Mouse (Mus musculus) heart, embryonic 16.5 days (tissue): ENCODE data around the gene Phykpl. TPM values are rescaled to one million over a fixed set of nuclear protein-coding genes. Genes with fewer than 3 reads are reported as not detected.
"Not testable (repeated sequence)": the region's sequence is repeated elsewhere in the genome, so short reads cannot be mapped to it uniquely, and the experiment has no call there.

Experiments used
- ATAC-seq: fragments of 200-750 bp; cut with Nextera tagmentation; replicated peaks from 2 replicates; pipeline ENCODE4 v1.8.0; 2017; ENCODE audit warnings: moderate number of reproducible peaks; ENCODE audit not compliant: insufficient read depth, low FRiP score; ENCODE audit errors: extremely low read depth
- H3K27ac ChIP-seq: fragments of 300-500 bp; sonication (generic); 2 replicates; pipeline ENCODE4 v1.5.1; 2014; ENCODE audit warnings: mild to moderate bottlenecking, low read length, control low read depth, moderate library complexity
- H3K27me3 ChIP-seq: fragments of 300-500 bp; sonication (generic); 2 replicates; pipeline ENCODE4 v1.6.1; 2014; ENCODE audit warnings: low read length, mixed read lengths; ENCODE audit not compliant: control insufficient read depth, insufficient read depth
- H3K36me3 ChIP-seq: fragments of 300-500 bp; sonication (generic); 2 replicates; pipeline ENCODE4 v1.6.1; 2014; ENCODE audit not compliant: control insufficient read depth, insufficient read depth
- H3K4me1 ChIP-seq: fragments of 300-500 bp; sonication (generic); 2 replicates; pipeline ENCODE4 v1.6.1; 2014; ENCODE audit warnings: low read length, mixed read lengths; ENCODE audit not compliant: control insufficient read depth, insufficient read depth
- H3K4me2 ChIP-seq: fragments of 300-500 bp; sonication (generic); 2 replicates; pipeline ENCODE4 v1.6.1; 2014; ENCODE audit warnings: low read depth, mild to moderate bottlenecking, control low read depth, low read length
- H3K4me3 ChIP-seq: fragments of 300-500 bp; sonication (generic); 2 replicates; pipeline ENCODE4 v1.5.1; 2014; ENCODE audit warnings: mild to moderate bottlenecking, control low read depth, low read length
- H3K9ac ChIP-seq: fragments of 300-500 bp; sonication (generic); 2 replicates; pipeline ENCODE4 v1.6.1; 2014; ENCODE audit warnings: low read length, control low read depth
- H3K9me3 ChIP-seq: fragments of 300-500 bp; sonication (generic); replicated peaks from 2 replicates; pipeline ENCODE4 v1.6.1; 2016; ENCODE audit warnings: low read length; ENCODE audit not compliant: control insufficient read depth
- WGBS: fragments of 180-500 bp; shearing (Covaris S2); extraction: QIAGEN DNeasy Blood & Tissue Kit; methylation state at CpG from one replicate; pipeline ENCODE4 v1.1.7; 2014; 5-methylcytosine and 5-hydroxymethylcytosine counted together
- polyA plus RNA-seq: library from polyadenylated mRNA; unstranded; fragments of >200 nt; fragmentation: Nextera tagmentation; extraction: Ambion mirVana; gene quantifications from 2 replicates; pipeline ENCODE4 v1.2.1, GENCODE M21; 2015

The Phykpl gene
- polyA plus RNA-seq, 1 experiment from 2014 or later: 15.0 TPM

DNA sequence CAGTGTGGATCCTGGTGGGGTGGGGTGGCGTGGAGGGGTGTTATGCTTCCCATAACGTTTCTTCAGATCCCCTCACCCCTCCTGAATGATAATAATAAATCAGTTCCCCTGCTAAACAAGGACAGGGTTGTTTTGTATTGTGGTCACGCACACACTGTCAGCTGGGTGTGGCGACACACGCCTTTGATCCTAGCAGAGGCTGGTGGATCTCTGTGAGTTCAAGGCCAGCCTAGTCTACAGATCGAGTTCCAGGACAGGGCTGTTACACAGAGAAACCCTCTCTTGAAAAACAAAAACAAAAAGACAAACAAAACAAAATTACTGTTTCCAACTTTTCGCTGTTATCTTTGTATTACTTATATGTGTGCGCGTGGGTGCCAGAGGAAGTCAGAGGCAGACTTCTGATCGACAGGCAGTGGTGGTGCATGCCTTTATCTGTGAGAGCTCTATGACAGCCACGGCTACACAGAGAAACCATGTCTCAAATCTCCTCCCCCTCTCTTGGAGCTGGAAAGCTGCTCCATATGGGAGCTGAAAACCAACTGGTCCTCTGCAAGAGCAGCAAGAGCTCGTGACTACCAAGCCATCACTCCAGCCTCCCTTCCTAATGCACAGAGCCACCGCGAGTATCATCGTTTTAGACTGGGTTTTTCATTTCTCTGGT is 45.2 kb downstream of the Phykpl start:
- H3K4me1 ChIP-seq: peaks cover 10% of the 10 kb centered on the region
- no peaks in the 10 kb centered on the region for H3K9me3 ChIP-seq
- WGBS: 73% methylated on average over 15 of the region's 15 CpGs
- H3K27ac ChIP-seq: no peak overlapping the region
- H3K9ac ChIP-seq: no peak overlapping the region
- no peak for ATAC-seq
- no peak overlapping the region for H3K4me2 ChIP-seq
- no peak overlapping the region for H3K4me3 ChIP-seq
- peaks cover 22% of the 10 kb centered on the region; the same call in 1 of the 2 replicates for H3K36me3 ChIP-seq
- H3K27me3 ChIP-seq: no peaks in the 10 kb centered on the region

DNA sequence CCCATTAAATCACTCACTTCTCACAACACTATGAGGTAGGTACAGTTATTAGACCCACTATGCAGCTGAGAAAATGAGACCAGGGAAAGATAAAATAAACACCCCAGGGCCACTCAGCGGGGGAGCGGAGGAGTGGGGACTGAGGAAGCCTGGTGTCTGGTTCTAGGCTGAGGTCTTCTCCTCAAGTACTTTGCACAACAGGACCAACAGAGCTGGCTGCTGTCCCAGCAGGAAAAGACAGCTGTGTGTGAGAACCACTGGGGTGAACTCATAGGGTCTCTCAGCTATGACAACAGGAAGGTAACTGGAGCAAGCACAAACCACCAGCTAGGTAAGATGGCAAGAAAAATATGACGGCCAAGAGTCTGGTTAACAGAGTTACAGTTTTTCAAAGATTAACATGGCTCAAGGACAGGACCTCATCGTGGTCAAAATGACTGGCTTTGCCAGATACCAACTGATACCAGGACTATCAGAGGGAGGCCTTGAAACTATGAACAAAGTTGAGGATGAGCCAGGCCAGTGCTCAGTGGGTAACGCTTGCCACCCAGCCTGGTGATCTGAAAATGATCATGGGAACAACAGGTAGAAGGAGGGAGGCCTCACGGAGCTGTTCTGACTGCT is 47.7 kb downstream of the Phykpl start:
- Histone ChIP-seq H3K27ac (0 out of 2 replicates have a peak overlapping the region, but pooled peaks have one; percentile 5), H3K9ac (no peak overlapping the region), H3K4me2 (no peak overlapping the region), H3K27me3 (no peaks in the 10 kb centered on the region), H3K9me3 (no peaks in the 10 kb centered on the region), H3K4me1 (peaks cover 18% of the 10 kb centered on the region), H3K4me3 (no peak overlapping the region), H3K36me3 (peaks cover 6% of the 10 kb centered on the region; the same call in 1 of the 2 replicates)
- WGBS: 79% methylated on average over 6 of the region's 6 CpGs
- ATAC-seq: no peak

DNA sequence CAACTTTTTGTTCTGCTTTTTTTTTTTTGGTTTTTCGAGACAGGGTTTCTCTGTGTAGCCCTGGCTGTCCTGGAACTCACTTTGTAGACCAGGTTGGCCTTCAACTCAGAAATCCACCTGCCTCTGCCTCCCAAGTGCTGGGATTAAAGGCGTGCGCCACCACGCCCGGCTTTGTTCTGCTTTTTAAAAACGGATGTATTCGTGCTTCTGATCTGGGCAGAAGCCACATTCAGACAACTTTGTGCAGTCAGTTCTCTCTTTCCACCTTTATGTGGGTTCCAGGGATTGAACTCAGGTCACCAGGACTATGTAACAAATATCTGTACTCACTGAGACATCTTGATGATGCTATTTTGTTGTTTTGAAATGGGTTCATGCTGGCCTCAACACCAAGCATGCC is 48.6 kb downstream of the Phykpl start:
- H3K36me3 ChIP-seq, H3K4me3 ChIP-seq, H3K27me3 ChIP-seq, H3K27ac ChIP-seq, H3K9me3 ChIP-seq, ATAC-seq, H3K4me2 ChIP-seq, H3K9ac ChIP-seq: not testable (repeated sequence)
- H3K4me1 ChIP-seq: peaks cover 18% of the 10 kb centered on the region
- WGBS: 91% methylated on average over 7 of the region's 7 CpGs

DNA sequence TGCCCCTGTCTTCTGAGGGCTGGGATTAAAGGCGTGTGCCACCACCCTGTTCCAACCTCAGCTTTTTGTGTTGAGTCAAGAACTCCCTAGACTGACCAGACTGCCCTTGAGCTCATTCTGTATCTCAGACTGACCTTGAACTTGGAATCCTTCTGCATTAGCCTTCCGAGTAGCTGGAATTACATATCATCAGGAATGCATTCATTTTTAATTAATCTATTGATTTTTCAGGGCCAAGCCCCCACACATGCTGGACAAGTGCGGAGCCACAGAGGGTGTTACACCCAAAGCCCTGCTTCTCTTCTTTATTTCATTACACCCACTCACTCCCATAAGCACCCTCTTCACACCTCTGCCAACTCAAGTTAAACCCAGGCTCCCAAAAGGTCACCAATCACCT is 49.2 kb downstream of the Phykpl start:
- 79% methylated on average over 3 of the region's 3 CpGs for WGBS
- Histone ChIP-seq H3K4me3 (no peak overlapping the region), H3K9ac (no peak overlapping the region), H3K4me1 (peaks cover 18% of the 10 kb centered on the region), H3K27me3 (no peaks in the 10 kb centered on the region), H3K27ac (no peak overlapping the region), H3K4me2 (no peak overlapping the region), H3K36me3 (0 out of 2 replicates have a peak, but pooled peaks cover 2% of the 10 kb centered on the region), H3K9me3 (no peaks in the 10 kb centered on the region)
- no peak for ATAC-seq

DNA sequence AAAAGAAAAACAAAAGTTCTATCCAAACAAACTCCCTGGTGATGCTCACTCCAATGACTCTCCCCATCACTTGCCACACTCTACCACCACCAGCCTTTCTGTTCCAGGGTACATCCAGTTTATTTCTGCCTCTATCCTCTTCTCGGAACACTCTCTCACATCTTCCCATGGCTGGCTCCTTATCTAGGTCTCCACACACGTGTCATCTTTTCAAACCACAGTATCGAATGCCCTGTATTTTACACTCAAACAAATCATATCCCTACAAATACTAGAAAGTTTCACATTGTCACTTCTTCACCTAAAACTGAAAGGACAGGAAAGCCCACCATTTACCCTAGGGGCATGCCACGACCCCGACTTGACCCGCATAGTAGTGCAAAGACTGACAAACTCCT is 50.6 kb downstream of the Phykpl start:
- Histone ChIP-seq H3K27ac (peak overlapping the region; percentile 83), H3K36me3 (no peaks in the 10 kb centered on the region), H3K4me3 (peak overlapping the region; percentile 60), H3K27me3 (no peaks in the 10 kb centered on the region), H3K9ac (peak overlapping the region; percentile 75), H3K9me3 (no peaks in the 10 kb centered on the region), H3K4me1 (peaks cover 16% of the 10 kb centered on the region), H3K4me2 (peak overlapping the region; percentile 92)
- ATAC-seq: no peak
- WGBS: 7% methylated on average over 6 of the region's 6 CpGs

DNA sequence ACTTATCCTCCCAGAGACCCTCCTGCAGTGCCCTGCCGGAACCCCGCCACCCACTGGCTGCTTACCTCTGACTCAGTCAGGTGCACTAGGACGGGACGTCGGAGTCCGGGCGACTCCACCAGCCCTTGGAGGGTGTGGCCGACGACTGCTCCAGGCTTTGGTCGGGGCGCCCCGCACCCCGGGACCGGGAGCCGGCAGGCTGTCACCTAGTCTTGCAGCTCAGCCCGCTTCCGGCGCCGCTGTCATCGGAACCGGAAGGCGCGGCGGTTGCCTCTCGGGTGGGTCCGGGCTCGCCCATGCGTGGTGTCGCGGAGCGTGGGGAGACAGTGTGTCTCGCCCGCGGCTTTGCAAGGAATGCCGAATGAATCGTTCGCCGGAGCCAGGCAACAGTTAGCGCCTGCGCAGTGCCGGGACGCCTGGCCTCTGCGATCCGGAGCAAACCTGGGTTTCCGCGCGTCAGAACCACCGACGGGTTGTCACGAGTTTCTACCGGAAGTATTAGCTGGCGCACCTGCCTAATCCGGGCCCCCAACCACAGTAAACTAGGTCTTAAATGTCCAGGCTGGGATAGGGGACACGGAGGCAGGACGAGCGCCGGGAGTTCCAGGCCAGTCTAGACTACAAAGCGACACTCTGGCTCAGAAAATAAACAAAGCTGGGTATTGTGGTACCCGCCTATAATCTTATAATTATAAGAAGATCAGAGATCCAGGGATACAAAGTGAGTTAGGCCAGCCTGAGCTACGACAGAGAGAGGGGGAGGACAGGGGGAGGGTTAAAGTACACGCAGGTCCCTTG is 51.2 kb downstream of the Phykpl start, which contains the start of gene Rmnd5b:
Gene Rmnd5b, minus strand, starts transcription at position 372 of the 798 bp plus-strand sequence.
- H3K27me3 ChIP-seq: no peaks in the 10 kb centered on the region
- under 1% methylated on average over 61 of the region's 61 CpGs for WGBS
- H3K9ac ChIP-seq: peak within 1 kb of the TSS; percentile 75
- H3K27ac ChIP-seq: peak within 1 kb of the TSS; percentile 83
- ATAC-seq: peak; percentile 77
- H3K4me2 ChIP-seq: peak within 1 kb of the TSS; percentile 92
- H3K36me3 ChIP-seq: no peaks in the 10 kb centered on the region
- peaks cover 17% of the 10 kb centered on the region for H3K4me1 ChIP-seq
- H3K9me3 ChIP-seq: no peaks in the 10 kb centered on the region
- H3K4me3 ChIP-seq: peak within 1 kb of the TSS; percentile 60

DNA sequence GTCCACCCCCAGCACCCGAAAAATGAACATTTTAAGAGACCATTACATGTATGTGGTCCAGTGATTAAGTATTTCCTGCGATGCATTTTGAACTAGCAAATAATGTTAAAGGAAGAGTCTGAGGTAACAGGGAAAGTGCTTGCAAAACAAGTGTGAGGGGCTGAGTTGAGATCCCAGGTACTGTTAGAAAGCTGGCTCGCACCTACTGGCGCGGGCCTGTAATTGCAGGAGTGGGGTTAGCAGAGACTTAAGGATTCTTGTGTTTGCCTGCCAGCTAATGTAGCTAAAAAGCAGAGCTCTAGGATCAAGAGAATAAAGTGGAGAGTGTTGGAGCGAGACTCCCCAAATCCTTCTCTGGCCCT is 51.7 kb downstream of the Phykpl start:
- H3K4me1 ChIP-seq: peaks cover 19% of the 10 kb centered on the region
- no peaks in the 10 kb centered on the region for H3K27me3 ChIP-seq
- H3K4me3 ChIP-seq: peak overlapping the region; percentile 60
- peak overlapping the region; percentile 75 for H3K9ac ChIP-seq
- no peaks in the 10 kb centered on the region for H3K9me3 ChIP-seq
- peak overlapping the region; percentile 92 for H3K4me2 ChIP-seq
- H3K27ac ChIP-seq: peak overlapping the region; percentile 83
- WGBS: 5% methylated on average over 6 of the region's 6 CpGs
- no peak for ATAC-seq
- no peaks in the 10 kb centered on the region for H3K36me3 ChIP-seq

DNA sequence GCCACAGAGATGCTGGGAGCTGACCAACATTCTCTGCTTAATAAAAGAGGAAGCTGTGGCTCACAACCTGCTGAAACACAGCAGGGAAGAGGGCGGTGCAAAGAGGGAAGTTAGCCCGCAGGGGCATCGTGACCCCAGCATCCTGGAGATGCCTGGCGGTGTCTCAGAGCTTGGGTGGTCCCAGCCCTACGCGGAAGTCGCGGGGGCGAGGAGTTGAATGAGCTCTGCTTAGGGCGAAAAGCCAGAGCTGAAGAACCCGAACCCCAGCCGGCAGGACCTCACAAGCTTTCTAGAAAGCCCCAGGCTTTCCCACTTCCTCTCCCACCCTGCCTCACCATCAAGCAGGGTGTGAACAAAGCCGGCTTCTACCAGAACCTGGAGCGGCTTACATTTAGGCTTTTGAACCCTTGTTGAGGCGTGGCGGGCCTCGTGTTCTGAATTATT is 53.4 kb downstream of the Phykpl start:
- Histone ChIP-seq H3K27ac (peak overlapping the region; percentile 74), H3K4me2 (peak overlapping the region; percentile 54), H3K4me1 (peaks cover 15% of the 10 kb centered on the region), H3K9ac (peak overlapping the region; percentile 55), H3K4me3 (peak overlapping the region; percentile 26), H3K36me3 (peaks cover 4% of the 10 kb centered on the region; the same call in 1 of the 2 replicates), H3K27me3 (no peaks in the 10 kb centered on the region), H3K9me3 (no peaks in the 10 kb centered on the region)
- WGBS: 9% methylated on average over 17 of the region's 17 CpGs
- ATAC-seq: 0 out of 2 replicates have a peak, but pooled peaks have one; percentile 23
